Mouse (Mus musculus) kidney, postnatal 4 days (tissue): Measurements from ENCODE around the gene Gm20388.
"Not testable (repeated sequence)": the region's sequence is repeated elsewhere in the genome, so short reads cannot be mapped to it uniquely, and the experiment has no call there.

Source experiments
- DNase-seq, 2 experiments: peaks; one replicate each; pipeline ENCODE4 v3.0.0; 2021; ENCODE audit warnings: mixed read lengths in 2 of 2

The Gm20388 gene

DNA sequence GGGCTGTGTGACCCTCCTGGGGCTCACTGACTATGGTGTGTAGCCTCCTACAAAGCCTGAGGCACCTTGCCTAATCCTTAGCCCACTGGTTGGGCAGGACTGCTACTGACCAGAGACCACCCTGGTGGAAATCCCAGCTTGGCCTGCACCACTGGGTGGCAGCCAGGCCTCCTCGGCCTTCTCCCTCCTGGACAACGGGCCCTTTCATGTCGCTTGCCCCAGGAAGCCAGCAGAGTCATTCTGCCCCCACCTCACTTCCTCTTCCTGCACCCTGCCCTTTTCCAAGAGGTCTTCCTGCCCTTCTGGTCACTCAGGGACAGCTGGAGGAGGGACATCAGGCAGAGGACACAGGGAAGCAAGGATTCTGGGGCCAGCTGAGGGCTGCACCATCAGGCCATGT lies 413.9 kb downstream of the Gm20388 start:
- DNase-seq, result peak; percentile 33 to 57

DNA sequence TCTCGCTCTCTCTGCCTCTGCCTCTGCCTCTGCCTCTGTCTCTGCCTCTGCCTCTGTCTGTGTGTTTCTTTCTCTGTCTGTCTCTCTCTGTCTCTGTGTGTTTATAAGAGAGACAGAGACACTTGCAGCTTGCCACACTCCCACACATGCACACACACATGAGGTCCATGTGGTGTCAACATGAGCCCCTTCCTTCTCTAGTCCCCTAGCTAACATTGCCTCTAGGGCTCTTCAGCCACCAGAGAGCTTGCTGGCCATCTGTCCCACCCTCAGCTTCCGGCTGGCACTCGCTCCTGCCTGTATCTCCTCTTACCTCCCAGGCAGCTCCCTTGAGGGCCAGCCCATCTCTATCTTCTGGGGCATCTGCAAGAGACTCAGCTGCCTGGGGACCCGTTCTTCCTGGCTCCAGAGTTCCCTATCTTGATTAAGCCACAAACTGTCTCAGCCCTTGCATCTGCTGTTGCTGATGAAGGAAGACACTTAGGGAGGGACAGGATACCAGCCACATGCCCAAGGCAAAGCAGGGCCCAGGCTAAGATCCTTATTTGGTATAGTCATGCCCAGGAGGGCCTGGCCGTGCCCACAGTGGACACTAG lies 414.6 kb downstream of the Gm20388 start:
- no peak for DNase-seq

GRCm38 (mm10) chr8:120327131-120327554 lies 416.5 kb downstream of the Gm20388 start:
- peak; percentile 67 to 74 for DNase-seq

DNA sequence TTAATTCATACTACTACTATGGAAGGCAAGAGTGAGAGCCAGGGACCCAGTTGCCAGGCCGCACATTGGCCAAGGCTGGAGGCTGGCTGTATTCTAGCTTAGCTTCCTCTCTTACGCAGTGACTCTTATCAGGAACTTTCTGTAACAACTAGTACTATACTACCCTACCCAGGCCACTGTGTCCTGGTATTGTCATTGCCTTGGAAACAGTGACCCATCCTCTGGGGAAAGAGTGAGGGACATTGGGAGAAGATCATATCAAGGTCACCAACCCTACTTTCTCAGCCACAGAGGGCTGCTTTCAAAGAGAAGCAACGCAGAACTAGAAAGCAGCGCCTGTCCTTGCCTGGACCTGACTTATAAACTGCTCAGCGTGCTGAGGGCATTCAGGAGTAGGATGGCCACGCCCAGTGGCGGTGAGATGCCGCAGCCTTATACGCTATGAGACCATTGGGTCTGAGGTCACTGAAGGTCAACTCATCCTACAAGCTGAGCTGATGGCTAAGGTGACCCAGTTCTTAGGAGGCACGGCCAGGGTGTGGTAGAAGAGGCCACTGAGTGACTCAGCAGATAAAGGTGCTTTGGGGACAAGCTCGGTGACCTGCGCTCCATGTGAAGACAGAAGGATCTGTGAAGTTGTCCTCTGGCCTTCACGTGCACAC lies 417.9 kb downstream of the Gm20388 start:
- DNase-seq, result no peak

- no peak for DNase-seq
Measured at GRCm38 (mm10) chr8:120329030-120329748, 418.5 kb downstream of the Gm20388 start.

DNA sequence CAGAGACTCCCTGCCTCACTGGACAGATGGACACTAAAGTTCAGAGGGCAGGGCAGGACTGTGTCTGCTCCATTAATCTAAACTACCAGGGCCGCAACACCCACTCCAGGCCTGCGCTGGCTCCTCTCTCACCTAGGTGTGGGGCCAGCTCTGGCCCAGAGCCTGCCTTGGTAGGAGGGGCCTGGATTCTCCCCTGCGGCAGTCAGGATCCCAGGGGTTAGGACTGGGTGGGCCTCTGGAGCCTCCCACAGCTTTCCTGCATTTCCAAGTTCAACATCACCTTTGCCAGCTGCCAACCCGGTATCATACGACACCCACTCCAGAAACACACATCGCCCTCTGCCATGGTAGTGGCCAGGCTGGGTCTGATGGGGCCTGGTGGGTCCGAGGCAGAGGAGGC lies 420.4 kb downstream of the Gm20388 start:
- DNase-seq, result no peak

- peak; percentile 55 to 67 for DNase-seq
Measured at GRCm38 (mm10) chr8:120332379-120333229, 422.0 kb downstream of the Gm20388 start.

DNA sequence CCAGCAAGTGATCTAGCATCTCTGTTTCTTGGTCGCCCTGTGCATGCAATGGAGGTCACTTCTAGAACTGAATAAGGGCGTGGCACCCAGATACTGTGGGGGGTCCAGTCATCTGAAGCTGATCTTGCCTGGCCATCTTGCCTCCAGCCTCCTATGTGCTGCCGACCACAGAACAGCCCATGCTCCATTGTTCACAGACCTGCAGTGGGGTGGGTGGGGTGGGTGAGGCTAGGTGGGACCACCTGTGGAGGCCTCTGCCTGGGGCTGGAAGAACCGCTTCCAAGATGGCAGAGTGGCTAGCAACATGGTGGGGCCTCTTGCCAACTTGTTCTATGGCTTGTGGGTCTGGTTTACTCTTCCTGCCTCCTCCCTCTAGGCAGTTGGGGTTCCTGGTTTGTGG lies 423.0 kb downstream of the Gm20388 start:
- no peak for DNase-seq

DNA sequence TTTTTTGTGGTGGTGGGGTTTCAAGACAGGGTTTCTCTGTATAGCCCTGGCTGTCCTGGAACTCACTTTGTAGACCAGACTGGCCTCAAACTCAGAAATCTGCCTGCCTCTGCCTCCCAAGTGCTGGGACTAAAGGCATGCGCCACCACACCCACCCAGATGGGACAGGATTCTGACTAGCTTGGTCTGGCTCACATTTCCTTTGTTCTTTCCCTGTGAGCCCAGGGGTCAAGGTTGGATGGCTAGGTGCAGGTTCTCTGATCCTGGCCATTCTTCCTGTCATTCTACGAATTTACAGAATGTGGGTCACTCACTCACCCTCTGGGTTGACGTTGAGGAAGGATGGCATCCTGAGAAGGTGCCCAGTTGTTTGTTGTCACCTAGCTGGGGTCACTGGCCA lies 423.6 kb downstream of the Gm20388 start:
- DNase-seq, result not testable (repeated sequence)

GRCm38 (mm10) chr8:120334878-120335261 lies 424.2 kb downstream of the Gm20388 start:
- peak; percentile 66 to 72 for DNase-seq

DNA sequence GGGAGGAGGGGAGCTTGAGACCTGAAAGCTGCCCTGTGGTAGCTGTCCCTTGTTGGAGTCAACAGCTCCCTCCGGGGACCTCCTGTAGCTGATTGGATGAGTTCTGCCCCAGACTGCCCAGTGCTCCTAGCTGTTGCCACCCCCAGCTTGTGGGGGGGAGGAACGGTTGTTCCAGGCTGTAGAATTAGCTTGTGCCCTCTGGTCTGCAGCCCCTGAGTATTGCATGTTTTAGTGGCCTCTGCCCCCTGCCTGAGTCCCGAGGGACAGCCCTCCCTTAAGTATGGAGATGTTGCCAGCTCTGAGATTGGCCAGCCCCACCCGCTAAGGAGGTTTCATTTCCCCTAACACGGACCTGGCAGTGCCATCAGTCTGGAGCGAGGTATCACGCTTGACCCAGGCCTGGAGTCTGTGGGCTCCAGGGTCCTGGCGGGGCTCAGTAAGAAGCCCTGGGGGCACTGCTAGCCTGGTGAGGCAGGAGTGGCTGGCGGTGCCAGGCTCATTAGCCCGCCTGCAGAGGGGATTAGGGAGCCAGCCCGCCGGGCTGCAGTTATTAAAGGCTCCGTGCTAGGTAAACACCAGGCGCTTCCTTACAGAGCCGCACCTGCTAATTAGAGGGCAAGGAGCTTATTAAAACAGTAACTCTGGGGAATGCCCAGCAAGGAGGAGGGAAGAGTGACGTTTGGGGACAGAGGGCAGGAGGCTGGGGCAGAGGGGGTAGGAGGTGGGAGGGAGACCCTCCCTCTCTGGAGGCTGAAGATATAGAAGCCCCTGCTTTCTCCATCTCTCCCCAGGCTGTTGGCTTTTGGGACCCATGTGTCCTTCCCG lies 424.8 kb downstream of the Gm20388 start:
- peak; percentile 31 to 63 for DNase-seq

- DNase-seq, result peak; percentile 43 to 48
Measured at GRCm38 (mm10) chr8:120336087-120336380, 425.4 kb downstream of the Gm20388 start.

DNA sequence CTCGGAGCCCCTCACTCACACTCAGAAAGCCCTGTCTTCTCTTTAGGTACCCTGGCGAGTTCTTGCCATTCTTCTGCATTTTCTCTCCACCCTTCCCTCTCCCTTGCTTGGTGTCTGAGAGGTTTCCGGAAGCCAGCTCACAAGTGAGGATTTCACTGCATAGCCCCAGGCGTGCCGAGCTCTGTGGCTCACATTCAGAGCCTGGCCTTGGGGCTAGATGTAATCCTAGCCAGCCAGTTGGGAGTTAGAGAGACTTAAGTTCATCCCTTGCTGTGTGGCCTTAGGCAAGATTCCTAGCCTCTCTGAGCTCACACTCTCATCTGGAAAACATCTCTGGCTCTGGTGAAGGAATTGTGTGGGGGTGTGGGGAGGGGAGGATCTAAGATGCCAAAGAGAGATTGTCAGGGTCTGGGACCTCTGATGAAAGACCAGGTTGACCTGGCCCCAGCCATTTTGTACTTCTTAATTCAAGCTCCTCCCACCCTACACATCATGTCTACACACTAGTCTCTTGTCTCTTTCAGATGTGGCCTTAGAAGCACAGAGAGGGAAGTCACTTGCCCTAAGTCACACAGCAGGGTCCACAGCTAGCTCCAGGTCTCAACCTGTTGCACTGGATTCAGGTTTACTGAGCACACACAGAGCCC lies 426.4 kb downstream of the Gm20388 start:
- DNase-seq, result no peak

DNA sequence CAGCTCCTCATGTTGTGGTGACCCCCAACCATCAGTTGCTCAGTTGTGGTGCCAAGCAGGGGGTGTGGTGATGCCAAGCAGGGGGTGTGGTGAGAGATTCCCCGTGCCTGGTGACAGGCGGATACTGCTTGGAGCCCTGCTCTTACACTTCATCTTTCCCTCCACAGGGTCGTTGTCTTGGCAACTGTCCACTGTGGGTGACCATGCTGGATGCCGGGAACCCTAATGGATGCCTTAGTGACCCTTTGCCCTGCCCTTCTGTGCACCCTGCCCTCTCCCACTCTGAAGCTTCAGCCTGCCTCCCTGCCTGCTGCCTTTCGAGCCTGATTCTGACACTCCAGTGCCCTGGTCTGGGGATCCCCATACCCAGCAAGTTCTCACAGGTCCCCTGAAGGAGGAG lies 427.0 kb downstream of the Gm20388 start:
- no peak for DNase-seq

- DNase-seq, result no peak
Measured at GRCm38 (mm10) chr8:120338678-120339077, 428.0 kb downstream of the Gm20388 start.

- peak; percentile 66 to 77 for DNase-seq
Measured at GRCm38 (mm10) chr8:120339743-120340142, 429.1 kb downstream of the Gm20388 start.

GRCm38 (mm10) chr8:120341124-120341523 lies 430.5 kb downstream of the Gm20388 start:
- DNase-seq, result no peak

GRCm38 (mm10) chr8:120342847-120343548 lies 432.4 kb downstream of the Gm20388 start:
- peak; percentile 38 to 53 for DNase-seq

GRCm38 (mm10) chr8:120343582-120343981 lies 432.9 kb downstream of the Gm20388 start:
- DNase-seq, result no peak

DNA sequence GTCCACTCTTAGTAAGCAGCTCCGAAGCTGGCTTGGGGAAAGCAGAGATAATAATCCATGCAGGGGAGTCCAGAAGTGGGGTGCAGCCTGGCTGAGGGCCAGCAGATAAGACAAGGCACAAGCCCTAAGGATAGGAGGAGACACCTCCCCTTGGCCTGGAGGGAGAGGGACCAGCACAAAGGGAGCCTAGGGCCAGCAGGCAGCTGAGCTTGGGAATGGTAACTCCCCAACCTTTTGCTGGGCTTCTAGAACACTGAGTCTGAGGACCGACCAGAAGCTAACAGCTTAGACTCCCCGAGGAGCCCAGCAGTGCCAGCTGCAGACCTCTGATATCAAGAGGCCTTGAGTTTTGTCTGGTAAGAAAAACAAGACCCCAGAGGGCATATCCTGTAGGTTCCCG lies 433.5 kb downstream of the Gm20388 start:
- no peak for DNase-seq

DNA sequence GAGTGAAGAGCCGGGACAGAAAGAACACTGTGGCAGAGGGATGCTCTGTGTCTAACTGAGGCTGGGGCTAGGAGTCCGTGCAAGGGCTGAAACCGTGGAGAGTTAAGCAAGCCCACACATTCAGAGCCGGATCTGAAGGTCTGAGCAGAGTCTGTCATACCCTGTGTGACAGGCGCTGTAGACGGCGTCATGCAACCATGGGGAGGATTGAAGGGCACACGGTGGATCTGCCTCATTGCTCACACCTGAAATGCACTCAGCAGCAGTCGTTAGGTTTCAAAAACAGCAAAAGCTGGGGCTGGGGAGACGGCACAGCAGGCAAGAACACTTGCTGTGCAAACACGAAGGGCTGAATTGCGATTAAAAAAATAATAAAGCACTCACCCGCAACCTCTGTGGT lies 433.9 kb downstream of the Gm20388 start:
- DNase-seq, result no peak
